Mouse (Mus musculus) midbrain, embryonic 14.5 days (tissue): ENCODE results near the gene Eps8l2. TPM values are rescaled to one million over a fixed set of nuclear protein-coding genes. Genes with fewer than 3 reads are reported as not detected.

Experiments
- ATAC-seq: fragments of 200-750 bp; cut with Nextera tagmentation; 2 replicates; pipeline ENCODE4 v1.8.0; 2017; ENCODE audit warnings: moderate number of reproducible peaks, moderate library complexity; ENCODE audit not compliant: low FRiP score, low TSS enrichment
- DNase-seq: peaks from one replicate; pipeline ENCODE4 v3.0.0-alpha.2; 2015
- H3K27ac ChIP-seq: fragments of 300-500 bp; sonication (generic); replicated peaks from 2 replicates; pipeline ENCODE4 v1.5.1; 2014; ENCODE audit warnings: mild to moderate bottlenecking, low read depth, low read length, moderate library complexity
- H3K27me3 ChIP-seq: fragments of 300-500 bp; sonication (generic); 2 replicates; pipeline ENCODE4 v1.6.1; 2014; ENCODE audit warnings: low read length, control low read depth, mixed read lengths; ENCODE audit not compliant: control insufficient read depth, insufficient read depth
- H3K36me3 ChIP-seq: fragments of 300-500 bp; sonication (generic); 2 replicates; pipeline ENCODE4 v1.6.1; 2014; ENCODE audit warnings: low read length, control low read depth; ENCODE audit not compliant: control insufficient read depth, insufficient read depth
- H3K4me1 ChIP-seq: fragments of 300-500 bp; sonication (generic); 2 replicates; pipeline ENCODE4 v1.6.1; 2014; ENCODE audit warnings: mild to moderate bottlenecking, antibody characterized with exemption, low read length, control low read depth; ENCODE audit not compliant: control insufficient read depth, insufficient read depth
- H3K4me2 ChIP-seq: fragments of 300-500 bp; sonication (generic); 2 replicates; pipeline ENCODE4 v1.6.1; 2014; ENCODE audit warnings: mild to moderate bottlenecking, low read length, moderate library complexity
- H3K4me3 ChIP-seq: fragments of 300-500 bp; sonication (generic); replicated peaks from 2 replicates; pipeline ENCODE4 v1.5.1; 2014; ENCODE audit warnings: low read depth, low read length
- H3K9ac ChIP-seq: fragments of 300-500 bp; sonication (generic); replicated peaks from 2 replicates; pipeline ENCODE4 v1.6.1; 2014; ENCODE audit warnings: mild to moderate bottlenecking, low read length, moderate library complexity
- H3K9me3 ChIP-seq: fragments of 300-500 bp; sonication (generic); 2 replicates; pipeline ENCODE4 v1.6.1; 2016; ENCODE audit warnings: low read length, control low read depth, mixed read lengths; ENCODE audit not compliant: control insufficient read depth
- WGBS: fragments of 180-500 bp; shearing (Covaris S2); extraction: QIAGEN DNeasy Blood & Tissue Kit; methylation state at CpG from one replicate; pipeline ENCODE4 v1.1.7; 2014; 5-methylcytosine and 5-hydroxymethylcytosine counted together
- polyA plus RNA-seq: library from polyadenylated mRNA; unstranded; fragments of >200 nt; fragmentation: Nextera tagmentation; extraction: Ambion mirVana; gene quantifications from 2 replicates; pipeline ENCODE4 v1.2.1, GENCODE M21; 2014

The Eps8l2 gene
- polyA plus RNA-seq, 1 experiment from 2014 or later, result 0.50 TPM

GRCm38 (mm10) chr7:141302702-141303268 is 35.9 kb upstream of the Eps8l2 start:
- Histone ChIP-seq H3K36me3 (peaks cover 94% of the 10 kb centered on the region), H3K9me3 (no peaks in the 10 kb centered on the region), H3K4me3 (no peak overlapping the region), H3K4me2 (no peak overlapping the region), H3K27me3 (no peaks in the 10 kb centered on the region), H3K9ac (no peak overlapping the region), H3K4me1 (no peaks in the 10 kb centered on the region), H3K27ac (no peak overlapping the region)
- ATAC-seq (no peak), DNase-seq (no peak)
- 84% methylated on average over 1 of the region's 1 CpGs for WGBS

GRCm38 (mm10) chr7:141304537-141304936 is 34.1 kb upstream of the Eps8l2 start:
- Histone ChIP-seq H3K36me3 (peaks cover 97% of the 10 kb centered on the region), H3K27ac (no peak overlapping the region), H3K27me3 (no peaks in the 10 kb centered on the region), H3K4me2 (no peak overlapping the region), H3K9ac (no peak overlapping the region), H3K9me3 (no peaks in the 10 kb centered on the region), H3K4me3 (no peak overlapping the region), H3K4me1 (no peaks in the 10 kb centered on the region)
- WGBS, result 97% methylated on average over 4 of the region's 4 CpGs
- no peak for ATAC-seq
- no peak for DNase-seq

- no peaks in the 10 kb centered on the region for H3K27me3 ChIP-seq
- 99% methylated on average over 2 of the region's 2 CpGs for WGBS
- no peak for ATAC-seq
- no peak overlapping the region for H3K27ac ChIP-seq
- no peak overlapping the region for H3K9ac ChIP-seq
- no peaks in the 10 kb centered on the region for H3K9me3 ChIP-seq
- no peak for DNase-seq
- H3K4me2 ChIP-seq, result no peak overlapping the region
- H3K4me1 ChIP-seq, result no peaks in the 10 kb centered on the region
- H3K4me3 ChIP-seq, result no peak overlapping the region
- peaks cover 97% of the 10 kb centered on the region for H3K36me3 ChIP-seq
Observed at GRCm38 (mm10) chr7:141314416-141314815, 24.3 kb upstream of the Eps8l2 start.

DNA sequence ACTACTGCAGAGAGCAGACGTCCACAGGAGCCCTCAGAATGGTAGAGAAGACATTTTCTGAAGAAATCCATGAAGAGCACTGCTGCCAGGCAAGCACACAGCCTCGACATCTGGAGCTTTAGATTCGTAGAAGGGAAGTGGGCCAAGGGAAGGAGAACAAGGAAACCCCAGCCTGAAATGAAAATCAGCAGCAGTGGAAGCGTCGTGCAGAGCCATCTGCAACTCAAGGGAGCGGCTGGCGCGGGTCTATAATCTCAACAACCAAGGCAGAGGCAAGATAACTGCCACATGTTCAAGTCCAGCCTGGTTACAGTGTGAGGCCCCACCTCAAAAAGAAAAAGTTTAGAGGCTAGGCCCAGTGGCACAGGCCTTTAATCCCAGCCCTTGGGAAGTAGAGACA is 23.6 kb upstream of the Eps8l2 start:
- DNase-seq (no peak), ATAC-seq (no peak)
- H3K9ac ChIP-seq, result no peak overlapping the region
- H3K27me3 ChIP-seq, result no peaks in the 10 kb centered on the region
- 92% methylated on average over 8 of the region's 8 CpGs for WGBS
- H3K36me3 ChIP-seq, result peaks cover 97% of the 10 kb centered on the region
- no peak overlapping the region for H3K4me3 ChIP-seq
- H3K9me3 ChIP-seq, result no peaks in the 10 kb centered on the region
- H3K4me2 ChIP-seq, result no peak overlapping the region
- no peak overlapping the region for H3K27ac ChIP-seq
- no peaks in the 10 kb centered on the region for H3K4me1 ChIP-seq

GRCm38 (mm10) chr7:141315974-141316373 is 22.7 kb upstream of the Eps8l2 start:
- H3K36me3 ChIP-seq, result peaks cover 97% of the 10 kb centered on the region
- peak; percentile 45 for DNase-seq
- no peak overlapping the region for H3K9ac ChIP-seq
- no peaks in the 10 kb centered on the region for H3K9me3 ChIP-seq
- no peak for ATAC-seq
- WGBS, result 79% methylated on average over 5 of the region's 5 CpGs
- H3K4me2 ChIP-seq, result no peak overlapping the region
- H3K27ac ChIP-seq, result no peak overlapping the region
- no peaks in the 10 kb centered on the region for H3K4me1 ChIP-seq
- H3K27me3 ChIP-seq, result no peaks in the 10 kb centered on the region
- H3K4me3 ChIP-seq, result no peak overlapping the region

- Histone ChIP-seq H3K27ac (no peak overlapping the region), H3K36me3 (peaks cover 97% of the 10 kb centered on the region), H3K4me1 (no peaks in the 10 kb centered on the region), H3K4me3 (no peak overlapping the region), H3K4me2 (no peak overlapping the region), H3K9me3 (no peaks in the 10 kb centered on the region), H3K9ac (no peak overlapping the region), H3K27me3 (no peaks in the 10 kb centered on the region)
- no peak for DNase-seq
- 85% methylated on average over 1 of the region's 1 CpGs for WGBS
- no peak for ATAC-seq
Observed at GRCm38 (mm10) chr7:141317619-141318132, 21.0 kb upstream of the Eps8l2 start.

DNA sequence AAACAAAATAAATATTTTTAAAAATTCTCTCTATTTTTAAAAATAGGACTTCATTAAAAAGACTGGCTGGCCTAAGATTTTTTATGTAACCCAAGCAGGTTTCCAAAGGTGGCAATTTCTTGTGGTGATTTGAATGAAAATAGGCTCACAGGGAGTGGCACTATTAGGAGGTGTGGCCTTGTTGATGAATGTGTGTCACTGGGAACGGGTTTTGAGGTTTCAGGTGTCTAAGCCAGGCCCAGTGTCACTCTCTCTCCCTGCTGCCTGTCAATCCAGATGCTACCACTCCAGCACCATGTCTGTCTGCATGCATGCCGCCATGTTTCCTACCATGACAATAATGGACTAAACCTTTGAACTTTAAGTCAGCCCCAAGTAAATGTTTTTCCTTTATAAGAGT is 19.2 kb upstream of the Eps8l2 start:
- H3K27me3 ChIP-seq, result no peaks in the 10 kb centered on the region
- H3K27ac ChIP-seq, result no peak overlapping the region
- H3K9me3 ChIP-seq, result no peaks in the 10 kb centered on the region
- no peaks in the 10 kb centered on the region for H3K4me1 ChIP-seq
- H3K9ac ChIP-seq, result no peak overlapping the region
- WGBS, result 86% methylated on average over 2 of the region's 2 CpGs
- peaks cover 93% of the 10 kb centered on the region for H3K36me3 ChIP-seq
- no peak for ATAC-seq
- H3K4me2 ChIP-seq, result no peak overlapping the region
- no peak for DNase-seq
- no peak overlapping the region for H3K4me3 ChIP-seq

GRCm38 (mm10) chr7:141324686-141325085 is 14.0 kb upstream of the Eps8l2 start:
- no peak overlapping the region for H3K9ac ChIP-seq
- peaks cover 28% of the 10 kb centered on the region for H3K4me1 ChIP-seq
- no peaks in the 10 kb centered on the region for H3K9me3 ChIP-seq
- DNase-seq (no peak), ATAC-seq (no peak)
- H3K4me3 ChIP-seq, result no peak overlapping the region
- 0 out of 2 replicates have a peak overlapping the region, but pooled peaks have one; percentile 14 for H3K4me2 ChIP-seq
- peaks cover 42% of the 10 kb centered on the region for H3K36me3 ChIP-seq
- H3K27me3 ChIP-seq, result no peaks in the 10 kb centered on the region
- H3K27ac ChIP-seq, result no peak overlapping the region
- WGBS, result 95% methylated on average over 1 of the region's 1 CpGs
